Mouse (Mus musculus) liver, postnatal 0 days (tissue): ENCODE measurements around the gene Ptdss2. TPM values are rescaled to one million over a fixed set of nuclear protein-coding genes. Genes with fewer than 3 reads are reported as not detected.
A peak's percentile ranks its signal among the peaks of the same experiment; 100 is the strongest.

Experiments
- ATAC-seq: fragments of 200-750 bp; cut with Nextera tagmentation; 2 replicates; pipeline ENCODE4 v1.8.0; 2017; ENCODE audit warnings: mild to moderate bottlenecking, moderate library complexity
- DNase-seq: peaks from one replicate; pipeline ENCODE4 v3.0.0-alpha.2; 2016
- H3K27ac ChIP-seq: fragments of 300-500 bp; sonication (generic); 2 replicates; pipeline ENCODE4 v1.5.1; 2014; ENCODE audit warnings: antibody characterized with exemption, moderate library complexity, mild to moderate bottlenecking, low read depth
- H3K27me3 ChIP-seq: fragments of 300-500 bp; sonication (generic); 2 replicates; pipeline ENCODE4 v1.6.1; 2014; ENCODE audit warnings: low read length, control low read depth, mixed read lengths; ENCODE audit not compliant: insufficient read depth
- H3K36me3 ChIP-seq: fragments of 300-500 bp; sonication (generic); replicated peaks from 2 replicates; pipeline ENCODE4 v1.6.1; 2014; ENCODE audit warnings: mild to moderate bottlenecking, control low read depth, low read length, moderate library complexity, mixed read lengths; ENCODE audit not compliant: insufficient read depth
- H3K4me1 ChIP-seq: fragments of 300-500 bp; sonication (generic); 2 replicates; pipeline ENCODE4 v1.6.1; 2014; ENCODE audit warnings: antibody characterized with exemption, mild to moderate bottlenecking, control low read depth; ENCODE audit not compliant: insufficient read depth
- H3K4me2 ChIP-seq: fragments of 300-500 bp; sonication (generic); 2 replicates; pipeline ENCODE4 v1.6.1; 2014; ENCODE audit warnings: low read depth, mild to moderate bottlenecking, low read length, moderate library complexity, mixed read lengths
- H3K4me3 ChIP-seq: fragments of 300-500 bp; sonication (generic); 2 replicates; pipeline ENCODE4 v1.5.1; 2014; ENCODE audit warnings: low read depth, low read length
- H3K9ac ChIP-seq: fragments of 300-500 bp; sonication (generic); replicated peaks from 2 replicates; pipeline ENCODE4 v1.6.1; 2014; ENCODE audit warnings: mild to moderate bottlenecking, moderate library complexity
- H3K9me3 ChIP-seq: fragments of 300-500 bp; sonication (generic); 2 replicates; pipeline ENCODE4 v1.6.1; 2016; ENCODE audit warnings: mild to moderate bottlenecking, control low read depth, low read length, mixed read lengths
- CTCF ChIP-seq: sonication (generic); IDR thresholded peaks from 2 replicates; pipeline ENCODE4 v1.5.1; 2016; ENCODE audit warnings: antibody characterized with exemption, low read depth
- EP300 ChIP-seq: IDR thresholded peaks from 2 replicates; pipeline ENCODE4 v1.6.1; 2016; ENCODE audit warnings: antibody characterized with exemption, low read depth, mild to moderate bottlenecking
- WGBS: fragments of 180-500 bp; shearing (Covaris S2); extraction: QIAGEN DNeasy Blood & Tissue Kit; methylation state at CpG from one replicate; pipeline ENCODE4 v1.1.7; 2014; ENCODE audit not compliant: insufficient replicate concordance; 5-methylcytosine and 5-hydroxymethylcytosine counted together
- polyA plus RNA-seq: library from polyadenylated mRNA; unstranded; fragments of >200 nt; fragmentation: Nextera tagmentation; extraction: Ambion mirVana; gene quantifications from 2 replicates; pipeline ENCODE4 v1.2.1, GENCODE M21; 2015

Gene Ptdss2
- polyA plus RNA-seq, 1 experiment from 2014 or later: 71.0 TPM

GRCm38 (mm10) chr7:141131904-141132755 lies 9.9 kb downstream of the Ptdss2 start:
- H3K4me1 ChIP-seq: peaks cover 38% of the 10 kb centered on the region
- H3K27ac ChIP-seq: peak overlapping the region; percentile 87
- peak overlapping the region; percentile 86 for H3K4me3 ChIP-seq
- peak overlapping the region; percentile 79 for H3K4me2 ChIP-seq
- 47% methylated on average over 12 of the region's 12 CpGs for WGBS
- ATAC-seq (peak; percentile 81), DNase-seq (peak; percentile 45)
- TF ChIP-seq EP300 (peak; percentile 100), CTCF (no peak)
- H3K36me3 ChIP-seq: peaks cover 34% of the 10 kb centered on the region
- no peaks in the 10 kb centered on the region for H3K27me3 ChIP-seq
- H3K9me3 ChIP-seq: no peaks in the 10 kb centered on the region
- H3K9ac ChIP-seq: peak overlapping the region; percentile 85

- Histone ChIP-seq H3K27ac (no peak overlapping the region), H3K36me3 (peaks cover 83% of the 10 kb centered on the region), H3K4me2 (peak overlapping the region; percentile 23; the same call in 1 of the 2 replicates), H3K9ac (no peak overlapping the region), H3K4me3 (no peak overlapping the region), H3K4me1 (peaks cover 7% of the 10 kb centered on the region), H3K27me3 (no peaks in the 10 kb centered on the region), H3K9me3 (no peaks in the 10 kb centered on the region)
- TF ChIP-seq CTCF: no peak
- TF ChIP-seq EP300: peak; percentile 48
- ATAC-seq: no peak
- WGBS: 60% methylated on average over 4 of the region's 4 CpGs
- DNase-seq: no peak
Observed at GRCm38 (mm10) chr7:141141326-141141725, 19.1 kb downstream of the Ptdss2 start.

- no peaks in the 10 kb centered on the region for H3K27me3 ChIP-seq
- TF ChIP-seq CTCF (peak; percentile 87), EP300 (no peak)
- no peaks in the 10 kb centered on the region for H3K9me3 ChIP-seq
- no peak overlapping the region for H3K27ac ChIP-seq
- ATAC-seq (peak; percentile 24; the same call in 1 of the 2 replicates), DNase-seq (peak; percentile 83)
- H3K4me1 ChIP-seq: peaks cover 13% of the 10 kb centered on the region
- no peak overlapping the region for H3K9ac ChIP-seq
- no peak overlapping the region for H3K4me3 ChIP-seq
- 52% methylated on average over 5 of the region's 5 CpGs for WGBS
- no peak overlapping the region for H3K4me2 ChIP-seq
- H3K36me3 ChIP-seq: peaks cover 84% of the 10 kb centered on the region
Observed at GRCm38 (mm10) chr7:141143112-141143511, 20.9 kb downstream of the Ptdss2 start.

GRCm38 (mm10) chr7:141143861-141144260 lies 21.7 kb downstream of the Ptdss2 start:
- Histone ChIP-seq H3K27ac (0 out of 2 replicates have a peak overlapping the region, but pooled peaks have one; percentile 3), H3K4me1 (peaks cover 13% of the 10 kb centered on the region)
- WGBS: 71% methylated on average over 2 of the region's 2 CpGs

GRCm38 (mm10) chr7:141144650-141145049 lies 22.5 kb downstream of the Ptdss2 start:
- H3K27me3 ChIP-seq: no peaks in the 10 kb centered on the region
- 71% methylated on average over 3 of the region's 3 CpGs for WGBS
- H3K9ac ChIP-seq: no peak overlapping the region
- ATAC-seq (no peak), DNase-seq (no peak)
- no peak overlapping the region for H3K4me2 ChIP-seq
- peaks cover 75% of the 10 kb centered on the region for H3K36me3 ChIP-seq
- no peak for TF ChIP-seq EP300
- no peak for TF ChIP-seq CTCF
- H3K4me1 ChIP-seq: peaks cover 13% of the 10 kb centered on the region
- H3K9me3 ChIP-seq: no peaks in the 10 kb centered on the region
- H3K27ac ChIP-seq: peak overlapping the region; percentile 61; the same call in 1 of the 2 replicates
- H3K4me3 ChIP-seq: no peak overlapping the region

More at GRCm38 (mm10) chr7:141143861-141144260, 21.7 kb downstream of the Ptdss2 start:
- H3K9ac ChIP-seq: no peak overlapping the region
- TF ChIP-seq CTCF: no peak
- no peak for TF ChIP-seq EP300
- no peaks in the 10 kb centered on the region for H3K9me3 ChIP-seq
- no peaks in the 10 kb centered on the region for H3K27me3 ChIP-seq
- H3K4me3 ChIP-seq: no peak overlapping the region
- DNase-seq (no peak), ATAC-seq (no peak)
- no peak overlapping the region for H3K4me2 ChIP-seq
- H3K36me3 ChIP-seq: peaks cover 79% of the 10 kb centered on the region

- no peak for ATAC-seq
- no peaks in the 10 kb centered on the region for H3K27me3 ChIP-seq
- no peak overlapping the region for H3K4me3 ChIP-seq
- peak overlapping the region; percentile 61 for H3K27ac ChIP-seq
- no peak for DNase-seq
- H3K4me1 ChIP-seq: peaks cover 13% of the 10 kb centered on the region
- WGBS: 56% methylated on average over 1 of the region's 1 CpGs
- TF ChIP-seq CTCF (no peak), EP300 (no peak)
- H3K9ac ChIP-seq: no peak overlapping the region
- H3K4me2 ChIP-seq: no peak overlapping the region
- H3K36me3 ChIP-seq: peaks cover 75% of the 10 kb centered on the region
- H3K9me3 ChIP-seq: no peaks in the 10 kb centered on the region
Observed at GRCm38 (mm10) chr7:141145403-141145802, 23.2 kb downstream of the Ptdss2 start.
